Mouse (Mus musculus) MEL (cell line): ENCODE measurements at regions not wholly inside any gene's neighbourhood (a gene's known extent, or its start where the extent isn't known, plus 50 kb on each side); places are given as distances from the start of the nearest gene placed in this dataset.

ENCODE experiments used
- BHLHE40 ChIP-seq: IDR thresholded peaks from 2 replicates; pipeline ENCODE4 v1.6.1; 2012; ENCODE audit warnings: low read depth, mild to moderate bottlenecking, inconsistent platforms, low read length, improper control_type of control experiment, borderline replicate concordance
- CTCF ChIP-seq, 3 experiments: IDR thresholded peaks in 2 of 3; conservative IDR thresholded peaks in 1 of 3; 2 replicates each; pipeline ENCODE4 v1.5.1; 2011 to 2012; ENCODE audit warnings: low read length in 3 of 3, low read depth in 2 of 3, mild to moderate bottlenecking in 2 of 3, improper control_type of control experiment in 1 of 3, inconsistent platforms in 1 of 3, mixed read lengths in 1 of 3, moderate library complexity in 1 of 3; ENCODE audit not compliant: control insufficient read depth in 1 of 3, insufficient read depth in 1 of 3, poor library complexity in 1 of 3, severe bottlenecking in 1 of 3
- GATA1 ChIP-seq: IDR thresholded peaks from 2 replicates; pipeline ENCODE4 v1.6.1; 2011; ENCODE audit warnings: low read depth, low read length, improper control_type of control experiment
- MAZ ChIP-seq: IDR thresholded peaks from 2 replicates; pipeline ENCODE4 v1.6.1; 2012; ENCODE audit warnings: low read depth, mild to moderate bottlenecking, inconsistent platforms, low read length, improper control_type of control experiment
- POLR2A ChIP-seq, 2 experiments: IDR thresholded peaks; 2 replicates each; pipeline ENCODE4 v1.6.1; 2011 to 2012; ENCODE audit warnings: low read length in 2 of 2, mild to moderate bottlenecking in 2 of 2, control low read depth in 1 of 2, improper control_type of control experiment in 1 of 2, low read depth in 1 of 2, moderate library complexity in 1 of 2; ENCODE audit not compliant: control insufficient read depth in 1 of 2, insufficient read depth in 1 of 2, poor library complexity in 1 of 2
- SMC3 ChIP-seq: IDR thresholded peaks from 2 replicates; pipeline ENCODE4 v1.6.1; 2011; ENCODE audit warnings: low read depth, low read length, improper control_type of control experiment

- TF ChIP-seq GATA1, result no peak
- TF ChIP-seq CTCF (IDR thresholded peaks at IDR 0.05 in 2 of 3, conservative IDR thresholded peaks at IDR 0.05 in 1 of 3; ENCODE audit: control insufficient read depth in 1 of 3, insufficient read depth in 1 of 3, low read depth in 2 of 3, low read length in 3 of 3, poor library complexity in 1 of 3, severe bottlenecking in 1 of 3), result no peak
- no peak for TF ChIP-seq BHLHE40
- no peak for TF ChIP-seq SMC3
- no peak for TF ChIP-seq POLR2A (IDR thresholded peaks at IDR 0.05; ENCODE audit: control insufficient read depth in 1 of 2, insufficient read depth in 1 of 2, low read depth in 1 of 2, low read length in 2 of 2, poor library complexity in 1 of 2)
- TF ChIP-seq MAZ, result no peak
Measured at GRCm38 (mm10) chr6:61103459-61104234, 76.5 kb upstream of the Ccser1 start.
